Mouse (Mus musculus): ENCODE results near the gene Rbfox3.

GRCm38 (mm10) chr11:118878605-118879245 lies 32.7 kb downstream of the Rbfox3 start:
- no peak for TF ChIP-seq GATA1 (IDR thresholded peaks at IDR 0.05; ENCODE audit: borderline replicate concordance, low read length)
- no peak for TF ChIP-seq FLI1 (IDR thresholded peaks at IDR 0.05; ENCODE audit: low read length)
